Mouse (Mus musculus) hindlimb bud, embryonic 11.5 days (tissue): ENCODE data around the gene Tmem110.

Source experiments
- DNase-seq: peaks from one replicate; pipeline ENCODE4 v3.0.0-alpha.2; 2012; ENCODE audit warnings: low read depth, low spot score; ENCODE audit errors: extremely low spot score

Gene Tmem110

DNA sequence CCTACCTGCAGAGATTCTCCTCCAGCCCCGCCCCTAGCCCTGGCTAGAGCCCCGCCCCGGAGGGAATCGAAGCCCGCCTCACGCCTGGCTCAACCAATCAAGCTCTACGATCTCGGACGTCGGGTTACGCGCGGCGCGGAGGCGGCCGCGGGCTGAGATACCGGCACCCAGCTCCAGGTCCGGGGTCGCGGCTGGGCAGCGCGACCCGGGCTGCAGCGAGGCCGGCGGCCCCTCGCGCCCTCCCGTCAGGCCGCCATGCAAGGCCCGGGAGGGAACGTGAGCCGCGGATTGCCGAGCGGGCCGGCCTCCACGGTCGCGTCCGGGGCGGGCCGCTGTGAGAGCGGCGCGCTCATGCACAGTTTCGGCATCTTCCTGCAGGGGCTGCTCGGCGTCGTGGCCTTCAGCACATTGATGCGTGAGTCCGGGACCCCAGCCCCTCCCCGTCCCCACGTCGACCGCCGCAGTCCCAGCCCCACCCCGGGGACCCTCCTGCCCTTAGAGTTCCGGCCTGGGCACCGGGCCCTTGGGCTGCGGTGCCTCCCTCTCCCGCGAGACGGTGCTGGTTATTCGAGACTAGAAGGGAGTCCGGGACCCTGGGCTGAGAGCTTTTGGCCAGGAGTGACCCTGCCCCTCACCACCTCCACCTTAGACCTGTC lies at the start of gene Tmem110:
Gene Tmem110, plus strand, starts transcription at position 115 of the 656 bp plus-strand sequence.
- no peak for DNase-seq

DNA sequence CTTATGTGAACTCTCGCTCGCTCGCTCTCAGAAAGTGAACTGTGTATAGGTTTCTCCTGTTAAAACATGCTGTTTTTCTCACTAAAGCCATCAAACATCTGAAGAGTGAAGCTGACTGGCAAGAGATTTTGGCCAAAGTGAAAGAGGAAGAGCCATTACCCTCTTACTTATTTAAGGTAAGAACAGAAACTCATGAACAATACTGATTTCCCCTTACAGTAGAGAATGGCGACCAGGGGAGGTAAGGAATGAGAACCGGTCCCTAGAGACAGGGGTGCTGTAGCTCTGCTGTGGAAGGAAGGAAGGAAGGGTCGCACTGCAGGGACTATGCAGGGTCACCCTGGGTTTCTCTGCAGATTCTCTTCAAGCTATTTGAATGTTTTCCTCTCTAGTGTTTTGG lies 40.8 kb upstream of the Tmem110 start:
- no peak for DNase-seq

DNA sequence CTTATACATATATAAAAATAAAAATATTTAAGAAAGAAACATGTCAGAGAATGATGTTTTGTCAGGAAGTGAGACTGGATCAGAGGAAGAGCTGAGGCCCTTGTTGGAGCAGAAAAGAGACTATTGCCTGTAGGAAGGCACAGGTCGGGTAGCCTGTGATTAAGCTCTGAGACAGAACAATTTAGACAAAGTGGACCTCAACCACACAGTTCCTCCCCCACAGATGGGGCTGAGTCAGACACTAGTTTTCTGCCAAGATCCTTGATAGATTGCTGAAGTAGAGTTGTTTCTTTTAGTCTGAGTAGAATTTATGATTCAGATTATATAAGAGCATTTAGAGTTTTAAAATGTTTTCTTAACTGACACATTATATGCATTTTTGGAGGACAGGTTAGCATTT lies 35.9 kb upstream of the Tmem110 start:
- no peak for DNase-seq

DNA sequence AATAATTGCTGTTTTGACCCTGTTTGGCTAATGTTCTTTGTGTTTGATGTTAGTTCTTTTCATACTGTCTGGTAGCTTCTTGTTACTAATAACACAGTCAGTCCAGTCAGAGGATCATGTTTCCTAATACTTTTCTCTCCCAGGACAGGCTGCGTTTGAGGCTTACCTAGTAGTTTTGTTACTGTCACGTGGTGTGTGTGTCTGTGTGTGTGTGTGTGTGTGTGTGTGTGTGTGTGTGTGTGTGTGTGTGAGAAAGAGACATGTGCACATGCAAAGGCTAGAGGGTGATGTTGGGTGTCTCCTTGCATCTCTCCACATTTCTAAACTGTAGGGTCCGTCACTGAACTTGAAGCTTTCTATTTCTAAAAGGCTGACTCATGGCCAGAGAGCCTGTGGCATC lies 32.5 kb upstream of the Tmem110 start:
- no peak for DNase-seq

DNA sequence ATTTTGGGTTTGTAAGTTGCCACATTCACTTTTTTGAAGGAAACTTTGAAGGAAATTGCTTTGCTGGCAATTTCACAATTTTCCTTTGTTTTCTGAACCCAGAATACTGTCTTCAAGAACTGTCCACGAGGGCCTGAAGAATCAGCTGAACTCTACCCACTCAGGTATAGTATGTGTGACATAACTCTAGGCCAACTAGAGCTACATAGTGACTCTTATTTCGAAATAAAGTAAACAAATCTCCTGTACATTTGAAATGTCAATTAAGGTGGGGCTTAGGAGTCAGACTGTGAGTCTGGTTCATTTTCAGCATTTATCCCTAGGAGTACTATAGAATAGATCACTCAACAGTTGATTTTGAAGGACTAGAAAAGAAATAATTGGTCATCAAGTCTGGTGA lies 23.6 kb upstream of the Tmem110 start:
- no peak for DNase-seq

DNA sequence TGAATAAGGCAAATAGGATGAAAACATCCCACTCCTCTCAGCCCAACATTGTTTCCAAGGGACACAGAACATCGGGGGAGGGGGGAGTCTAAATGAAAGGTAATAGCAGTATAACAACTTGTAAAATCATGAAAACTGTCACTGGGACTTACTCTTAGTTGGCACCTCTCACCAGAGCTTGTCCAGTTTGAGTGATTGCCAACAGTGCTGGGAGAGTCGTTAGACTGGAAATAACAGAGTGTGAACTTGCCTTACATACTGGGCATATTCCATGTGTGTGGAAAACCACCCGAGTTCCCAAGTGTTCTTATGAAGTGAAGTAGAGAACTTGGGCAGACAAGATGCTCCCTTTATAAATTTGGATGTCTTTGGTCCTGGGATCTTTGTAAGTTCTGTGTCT lies 4.3 kb upstream of the Tmem110 start:
- no peak for DNase-seq

DNA sequence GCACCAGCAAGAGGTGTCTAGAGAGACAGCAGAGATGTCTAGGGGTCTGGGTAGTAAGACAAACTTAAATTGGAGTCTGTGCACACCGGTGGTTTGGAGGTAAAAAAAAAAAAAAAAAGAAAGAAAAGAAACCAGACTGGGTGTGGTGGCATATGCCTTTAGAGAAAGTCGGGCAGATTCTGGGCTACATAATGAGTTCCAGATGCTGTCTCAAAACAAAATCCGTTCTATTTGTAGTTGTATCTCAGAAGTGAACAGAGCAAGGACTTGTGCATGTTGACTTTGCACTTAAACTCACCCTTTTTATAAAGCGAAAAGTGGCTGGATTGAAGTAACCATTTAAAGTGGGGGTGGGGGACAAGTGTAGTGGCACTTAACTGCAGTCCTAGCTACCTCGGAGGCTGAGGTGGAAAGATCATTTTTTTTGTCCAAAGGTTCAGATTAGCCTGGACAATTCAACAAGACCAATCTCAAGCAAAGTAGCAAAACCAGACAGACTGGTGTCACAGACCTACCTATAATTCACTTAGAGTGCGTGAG lies 864 bp upstream of the Tmem110 start:
- DNase-seq, result no peak

DNA sequence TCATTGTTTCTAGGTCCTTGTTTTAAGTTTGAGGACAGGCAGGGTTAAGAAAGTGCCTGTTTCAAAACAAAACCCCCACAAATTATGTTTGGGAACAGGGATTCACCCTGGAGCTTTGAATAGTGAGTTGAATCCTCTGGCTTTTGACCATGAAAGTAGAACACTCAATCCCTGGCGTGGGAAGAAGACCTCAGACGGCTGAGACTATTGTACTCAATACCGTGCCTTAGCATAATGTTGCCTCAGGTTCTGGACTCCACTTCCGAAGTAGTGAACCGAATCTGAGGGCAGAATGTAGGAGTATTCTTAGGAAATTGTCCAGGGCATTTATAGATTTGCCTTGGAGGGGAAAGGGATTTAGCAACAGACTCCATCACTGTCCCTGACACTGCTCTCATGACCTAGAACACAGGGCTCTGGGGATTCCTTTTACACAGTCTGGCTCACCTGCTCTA lies 342 bp upstream of the Tmem110 start:
- no peak for DNase-seq

DNA sequence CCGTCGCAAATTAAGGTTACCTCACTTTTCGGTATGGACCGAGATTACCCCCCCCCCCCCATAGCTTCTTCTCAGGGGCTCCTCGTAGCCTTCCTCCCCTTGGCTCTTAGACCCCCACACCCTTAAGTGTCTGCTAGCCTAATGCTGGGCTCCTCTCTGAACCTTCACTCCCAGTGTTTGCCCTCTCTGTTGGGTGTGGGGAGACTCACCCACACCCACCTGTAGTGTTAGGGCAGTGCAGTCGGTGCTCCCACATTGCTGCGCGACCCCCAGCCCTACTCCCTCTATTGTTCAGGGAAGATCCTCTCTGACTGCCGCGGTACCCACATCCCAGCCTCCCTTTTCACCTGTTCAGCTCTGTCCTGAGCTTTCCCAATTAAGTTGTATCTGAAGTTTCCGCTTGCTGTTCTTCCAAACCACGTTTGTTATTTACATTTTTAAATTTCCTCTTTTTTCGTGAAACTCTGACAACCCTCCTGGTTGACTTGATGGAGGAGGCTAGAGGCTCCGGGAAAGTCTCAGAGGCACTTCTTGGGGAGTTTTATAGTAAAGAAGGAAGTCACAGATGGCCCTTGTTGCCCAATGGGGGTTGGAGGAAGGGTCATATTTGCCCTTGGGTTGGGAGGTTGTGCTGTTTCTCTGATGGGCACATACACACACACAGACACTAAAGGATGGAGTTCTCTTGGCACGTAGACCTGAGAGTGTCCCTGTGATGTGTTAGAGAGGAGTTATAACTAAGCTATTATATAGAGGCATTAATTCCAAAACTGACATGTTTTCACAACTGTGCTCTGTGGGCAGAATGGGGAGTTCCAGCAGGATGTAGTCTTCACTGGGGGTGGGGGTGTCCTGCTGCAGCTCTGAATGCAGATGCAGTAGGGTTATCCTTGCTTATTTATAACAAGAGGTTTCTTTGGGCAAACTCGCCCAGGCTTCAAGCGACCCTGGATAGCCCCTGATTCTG lies 1.1 kb downstream of the Tmem110 start:
- no peak for DNase-seq

DNA sequence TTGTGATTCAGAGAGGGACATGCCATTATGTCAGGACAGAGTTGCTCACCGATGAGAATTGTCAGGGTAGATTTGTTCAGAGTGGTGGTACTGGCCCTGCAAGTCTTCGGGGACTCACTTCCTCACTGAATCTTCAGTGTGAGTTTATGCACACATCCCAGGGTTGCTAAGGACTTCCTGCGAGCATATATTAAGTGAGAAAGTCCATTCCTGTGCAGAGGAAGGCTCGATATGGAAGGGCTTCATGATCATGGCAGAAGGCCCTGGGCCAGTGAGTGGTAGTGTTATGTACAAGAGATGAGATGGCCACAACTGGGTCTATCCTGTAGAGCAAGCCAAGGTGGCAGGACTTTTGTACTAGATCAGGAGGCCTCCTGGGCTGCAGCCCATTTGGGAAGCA lies 2.1 kb downstream of the Tmem110 start:
- no peak for DNase-seq

DNA sequence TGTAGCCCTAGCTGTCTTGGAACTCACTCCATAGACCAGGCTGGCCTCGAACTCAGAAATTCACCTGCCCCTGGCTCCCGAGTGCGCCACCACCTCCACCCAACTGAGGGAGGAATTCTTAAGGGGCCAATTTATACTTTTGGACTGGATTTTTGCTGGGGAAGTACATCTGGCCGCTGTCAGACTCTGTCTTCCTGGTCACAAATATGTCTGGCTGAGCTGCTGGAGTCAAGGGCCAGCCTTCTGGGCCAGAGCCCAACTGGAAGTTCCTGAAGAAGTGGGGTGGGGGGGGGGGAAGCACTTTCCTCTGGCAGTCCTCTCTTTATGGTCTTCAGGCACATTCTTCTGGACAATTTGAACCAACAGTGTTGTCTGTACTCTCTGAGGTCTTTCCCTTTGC lies 2.7 kb downstream of the Tmem110 start:
- no peak for DNase-seq

DNA sequence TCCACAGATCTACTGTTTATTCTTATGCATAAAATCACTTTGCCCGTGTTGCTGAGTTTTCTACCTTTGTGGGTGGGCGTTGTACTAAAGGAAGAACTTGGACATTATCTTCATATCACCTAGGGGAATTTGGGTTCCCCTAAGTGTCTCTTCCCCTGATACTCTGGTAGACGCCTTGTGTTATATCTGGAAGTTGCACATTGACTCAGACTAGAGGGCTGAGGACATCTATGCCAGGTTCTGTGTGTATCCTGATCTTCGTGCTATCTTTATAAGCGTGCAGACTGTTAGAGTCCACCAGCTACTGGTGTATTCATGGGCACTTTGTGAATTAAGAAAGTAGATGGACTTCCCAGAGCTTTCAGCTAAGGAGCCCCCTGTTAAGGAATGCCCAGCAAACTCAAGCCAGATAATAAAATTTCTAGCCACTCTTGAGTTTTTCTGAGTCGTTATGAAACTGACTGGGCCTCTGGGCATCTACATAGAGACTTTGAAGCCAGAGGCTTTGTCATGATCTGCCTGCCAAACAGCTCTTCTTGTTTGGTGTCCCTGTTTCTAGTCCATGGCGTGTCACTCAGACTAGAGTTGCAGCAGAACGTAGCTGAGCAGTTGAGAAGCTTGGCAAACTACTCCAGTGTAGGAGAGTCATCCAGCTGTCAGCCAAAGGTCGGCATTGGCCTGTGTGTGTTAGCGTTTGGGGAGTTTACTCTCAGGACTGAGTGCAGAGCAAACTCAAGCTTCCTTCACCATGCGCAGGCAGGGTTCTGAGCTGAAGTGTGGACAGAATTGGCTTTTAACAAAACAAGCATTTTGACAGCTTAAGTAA lies 3.5 kb downstream of the Tmem110 start:
- no peak for DNase-seq

DNA sequence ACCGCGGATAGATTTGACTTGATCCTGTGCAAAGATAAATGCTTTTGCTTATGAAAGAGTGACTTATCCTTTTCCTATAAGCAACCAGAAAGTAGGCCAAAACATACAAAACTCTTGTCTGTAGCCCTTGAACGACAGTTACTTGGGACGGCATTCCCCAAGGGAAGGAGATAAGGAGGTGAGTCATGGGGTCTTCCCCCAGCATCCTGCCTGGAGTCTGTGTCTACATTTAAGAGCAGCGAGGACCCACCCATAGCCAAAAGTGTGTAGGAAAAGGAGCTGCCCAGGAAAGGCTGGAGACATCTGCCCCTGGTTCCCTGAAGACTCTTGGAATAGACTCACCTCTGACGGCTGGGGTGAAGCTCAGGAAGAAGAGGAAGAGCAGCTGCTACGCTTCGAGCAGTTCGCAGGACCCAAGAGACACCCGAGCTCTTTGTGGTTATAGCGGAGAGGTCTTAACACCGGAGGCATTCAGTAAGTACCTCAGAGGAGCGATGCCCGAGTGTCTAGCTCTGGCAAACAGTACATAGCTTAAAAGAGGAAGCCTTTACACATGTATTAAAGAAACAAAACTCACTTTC lies 12.1 kb downstream of the Tmem110 start:
- DNase-seq, result no peak

DNA sequence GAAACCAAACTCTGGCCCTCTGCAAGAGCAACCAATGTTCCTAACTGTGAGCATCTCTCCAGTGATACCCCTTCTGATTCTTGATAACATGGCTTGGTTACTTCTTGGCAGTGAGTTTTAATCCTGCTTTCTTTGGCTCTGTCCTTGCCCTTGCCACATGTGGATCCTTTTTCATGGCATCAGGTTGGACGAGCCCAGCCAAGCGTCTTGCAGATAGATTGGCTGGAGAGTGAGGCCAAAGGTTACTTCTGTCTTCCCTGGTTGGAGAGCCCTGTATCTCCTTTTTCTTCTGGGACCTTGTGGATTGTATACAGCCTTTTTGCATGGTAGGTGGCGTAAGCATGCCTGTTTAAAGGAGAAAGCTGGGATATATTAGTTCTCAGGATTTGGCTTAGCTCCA lies 18.3 kb downstream of the Tmem110 start:
- DNase-seq, result no peak

DNA sequence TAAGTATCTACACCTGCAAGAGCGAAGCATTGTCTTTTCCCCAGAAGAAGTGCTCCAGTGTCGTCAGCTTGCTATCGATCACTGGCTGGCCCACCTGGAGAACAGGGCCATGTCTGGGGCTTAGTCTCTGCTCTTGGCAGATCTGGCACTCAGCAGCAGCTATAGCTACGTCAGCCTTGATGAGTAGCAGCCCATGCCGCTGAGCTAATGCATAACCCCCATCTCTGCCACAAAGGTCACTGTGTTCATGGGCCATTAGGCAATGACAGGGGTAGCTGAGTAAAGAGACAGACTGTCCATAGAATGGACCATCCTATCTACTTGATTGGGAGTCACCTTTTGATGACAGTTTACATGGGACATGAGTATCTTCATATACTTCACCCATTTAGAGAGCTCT lies 25.1 kb downstream of the Tmem110 start:
- no peak for DNase-seq

DNA sequence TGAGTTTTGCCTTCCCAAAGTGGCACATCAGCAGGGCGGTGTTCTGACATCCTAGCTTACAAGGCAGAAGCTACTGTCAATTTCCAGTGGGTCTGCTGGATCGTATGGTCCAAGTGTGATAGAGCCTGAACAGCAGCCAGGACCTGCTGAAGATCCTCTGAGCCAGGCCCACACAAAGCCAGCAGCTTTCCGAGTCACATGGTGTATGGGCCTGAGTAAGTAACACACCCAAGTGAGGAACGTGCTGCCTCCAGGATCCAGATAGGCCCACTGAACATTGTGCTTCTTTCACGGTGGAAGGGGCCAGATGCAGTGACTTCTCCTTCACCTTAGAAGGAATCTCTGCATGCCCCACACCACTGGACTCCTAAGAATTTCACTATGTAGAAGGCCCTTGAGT lies 26.9 kb downstream of the Tmem110 start:
- DNase-seq, result no peak

DNA sequence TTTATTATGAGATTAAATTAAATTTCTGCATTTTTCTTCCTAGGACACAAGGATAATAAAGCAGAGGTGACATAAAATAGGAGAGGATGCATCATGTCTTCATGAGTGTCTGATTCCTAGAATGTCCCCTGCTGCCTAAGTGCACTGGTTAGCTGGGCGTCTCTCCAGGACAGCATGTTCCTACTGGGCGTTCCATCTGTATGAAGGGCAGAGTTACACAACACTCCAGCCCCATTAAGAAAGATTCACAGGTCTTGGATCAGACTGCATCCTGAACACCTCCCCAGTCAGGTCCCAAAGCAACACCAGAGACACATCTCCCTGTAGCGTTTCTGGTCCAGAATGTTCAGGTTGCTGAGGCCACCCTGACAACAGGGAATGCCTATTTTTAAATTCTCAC lies 29.9 kb downstream of the Tmem110 start:
- DNase-seq, result no peak

DNA sequence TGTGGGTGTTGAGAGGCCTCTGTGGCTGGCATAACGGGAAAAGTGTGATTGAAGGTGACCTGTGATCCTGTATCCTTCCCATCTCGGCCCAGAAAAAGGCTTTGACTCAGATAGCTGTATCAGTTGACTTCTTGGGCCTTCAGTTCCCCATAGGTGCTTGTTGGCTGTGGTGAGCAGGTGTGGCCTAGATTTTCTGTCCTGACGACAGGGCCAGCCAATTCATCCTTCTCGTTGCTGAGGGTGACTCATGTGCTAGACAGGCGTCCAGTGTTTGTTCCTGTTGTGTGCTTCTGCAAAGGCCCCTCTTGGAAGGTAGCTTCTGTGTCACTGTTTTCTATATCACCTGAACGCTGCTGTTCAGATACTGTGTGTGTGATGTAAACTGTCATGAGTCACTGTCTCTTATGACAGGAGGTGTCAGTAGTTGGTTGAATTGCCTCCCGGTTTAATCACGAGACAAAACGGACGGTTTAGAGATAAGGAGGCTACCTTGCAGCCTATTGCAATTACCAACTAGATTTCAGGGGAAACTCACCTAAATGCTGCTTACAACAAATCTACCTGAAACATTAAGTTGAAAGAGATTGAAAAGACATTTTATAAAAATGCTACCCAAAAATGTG lies 31.6 kb downstream of the Tmem110 start:
- no peak for DNase-seq

DNA sequence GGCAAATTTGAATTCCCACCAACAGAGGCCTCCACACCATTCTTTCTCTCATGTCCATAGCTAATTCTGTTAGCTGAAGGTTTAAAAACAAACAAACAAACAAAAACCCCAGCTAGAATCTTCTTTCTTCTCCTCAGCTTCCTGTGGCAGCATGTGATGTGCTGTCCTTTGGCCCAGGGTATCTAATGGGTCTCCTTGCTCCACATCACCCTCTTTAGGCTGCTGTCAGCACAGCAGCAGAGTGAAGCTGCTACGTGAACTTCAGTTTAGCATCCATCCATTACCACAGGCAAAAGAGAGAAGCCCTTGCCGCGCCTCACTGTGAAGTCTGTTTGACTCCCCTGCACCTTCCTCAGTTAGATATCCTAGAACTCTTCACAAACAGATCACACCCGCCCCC lies 32.6 kb downstream of the Tmem110 start:
- no peak for DNase-seq

DNA sequence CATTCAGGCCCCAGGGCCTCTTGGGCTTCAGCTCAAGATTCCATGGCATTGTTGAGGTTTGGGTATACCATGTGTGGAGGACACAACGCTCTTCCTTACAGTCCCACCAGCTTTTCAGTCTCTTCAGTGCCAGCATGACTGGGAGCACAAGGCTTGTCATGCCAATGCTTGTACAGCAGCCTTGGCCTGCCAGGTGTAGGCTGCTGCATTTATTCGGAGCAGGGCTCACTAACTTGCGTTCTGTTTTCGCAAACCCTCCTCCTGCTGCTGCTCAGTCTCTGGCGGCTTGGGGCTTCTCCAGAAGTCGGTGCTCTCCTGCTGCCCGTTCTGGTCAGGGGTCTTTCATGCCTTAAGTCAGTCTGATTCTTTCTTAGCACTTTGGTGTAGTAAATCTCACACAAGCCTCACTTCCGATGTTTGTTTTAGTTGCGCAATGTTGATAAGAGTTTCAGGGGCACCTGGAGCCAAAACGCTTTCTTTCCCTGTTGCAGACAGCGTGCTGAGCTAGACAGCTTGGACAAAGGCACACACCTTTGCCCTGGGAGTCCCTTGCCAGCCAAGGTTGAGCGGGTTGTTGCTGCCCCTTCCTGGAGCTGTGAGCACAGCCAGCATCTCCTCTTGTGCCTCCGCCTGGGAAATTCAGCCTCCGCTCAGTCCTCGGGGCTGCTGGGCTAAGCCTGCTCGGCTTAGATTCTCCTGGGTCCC lies 36.2 kb downstream of the Tmem110 start:
- no peak for DNase-seq
